Mouse (Mus musculus) skeletal muscle tissue, adult 2 months (tissue): Measurements from ENCODE around the gene Upk3b.

Experiments used
- DNase-seq: peaks from one replicate; pipeline ENCODE4 v3.0.0-alpha.2; 2012; ENCODE audit warnings: low read depth, low spot score

Gene Upk3b

GRCm38 (mm10) chr5:136038258-136039214 is at the start of gene Upk3b:
TSS of gene Upk3b (plus strand) at chr5:136038496.
- no peak for DNase-seq

- DNase-seq: no peak
These were observed 47.7 kb upstream of the Upk3b start for GRCm38 (mm10) chr5:135990601-135991000.

DNA sequence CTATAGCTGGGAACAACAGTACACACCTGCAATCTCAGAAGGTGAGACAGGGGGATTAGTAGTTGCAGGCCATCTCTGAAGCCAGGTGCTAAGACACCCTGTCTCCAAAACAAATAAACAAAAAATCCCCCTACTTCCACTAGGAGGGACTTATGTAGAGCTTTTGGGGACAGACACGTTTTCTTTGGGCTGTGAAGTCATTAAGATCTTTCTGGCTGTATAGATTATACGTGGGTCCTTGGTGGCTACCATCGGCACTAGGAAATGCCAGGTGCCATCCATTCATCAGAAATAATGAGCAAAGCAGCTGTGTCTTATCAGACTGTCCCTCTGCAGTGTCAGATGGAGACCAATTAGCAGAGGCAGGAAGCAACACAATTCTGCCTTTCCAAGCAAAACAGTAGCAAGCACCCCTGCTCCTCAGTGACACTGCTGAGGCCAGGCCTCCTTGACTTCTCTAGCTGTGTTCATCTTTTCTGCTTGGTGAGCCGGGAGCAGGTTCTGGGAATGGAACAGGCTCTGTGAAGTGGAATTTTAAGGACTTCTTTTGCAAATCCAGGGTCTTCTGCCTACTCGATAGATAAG is 44.8 kb upstream of the Upk3b start:
- DNase-seq: no peak

GRCm38 (mm10) chr5:135994335-135994724 is 44.0 kb upstream of the Upk3b start:
- DNase-seq: no peak

GRCm38 (mm10) chr5:135994725-135995687 is 43.3 kb upstream of the Upk3b start, which contains the start of gene Dtx2:
TSS of gene Dtx2 (plus strand) at chr5:135994800.
- peak; percentile 85 for DNase-seq

DNA sequence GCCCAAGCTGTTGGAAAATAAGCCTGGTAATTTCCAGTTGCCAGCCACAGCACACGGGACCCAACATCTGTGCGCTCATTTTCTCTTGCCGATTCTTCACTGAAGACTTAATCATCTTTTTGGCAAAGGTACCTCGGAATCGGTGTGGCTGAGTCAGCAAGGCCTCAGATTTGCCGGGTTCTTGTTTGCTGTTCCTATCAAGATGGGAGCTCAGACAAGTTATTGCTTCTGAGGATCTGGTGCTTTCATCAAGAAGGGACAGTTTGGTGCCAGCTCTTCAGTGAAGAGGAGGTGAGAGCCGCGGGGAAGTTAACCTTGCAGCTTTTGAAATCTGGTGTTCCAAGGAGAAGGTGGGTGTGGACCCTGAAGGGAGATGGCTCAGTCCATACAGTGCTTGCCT is 42.1 kb upstream of the Upk3b start:
- DNase-seq: no peak

- DNase-seq: no peak
These were observed 37.1 kb upstream of the Upk3b start for GRCm38 (mm10) chr5:136001222-136001621.

- no peak for DNase-seq
These were observed 36.0 kb upstream of the Upk3b start for GRCm38 (mm10) chr5:136002325-136002724.

- no peak for DNase-seq
These were observed 35.5 kb upstream of the Upk3b start for GRCm38 (mm10) chr5:136002751-136003151.

DNA sequence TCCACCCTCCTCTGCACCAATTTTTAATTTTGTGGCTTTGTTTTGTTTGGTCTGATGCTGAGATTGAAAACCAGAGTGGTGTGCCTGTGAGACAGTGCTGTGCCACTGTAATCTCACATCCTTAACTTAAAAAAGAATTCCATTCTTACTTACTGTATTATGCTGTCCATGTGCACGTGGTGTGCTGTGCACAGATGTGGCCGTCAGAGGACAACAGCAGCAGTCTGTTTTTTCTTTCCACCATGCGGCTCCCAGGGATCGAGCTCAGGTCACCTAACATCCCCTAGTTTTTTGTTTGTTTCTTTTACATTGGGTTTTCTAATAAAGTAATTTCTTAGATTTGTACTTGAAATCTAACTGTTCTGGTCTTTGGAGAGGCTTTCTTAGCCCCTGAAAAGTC is 33.8 kb upstream of the Upk3b start:
- no peak for DNase-seq

- DNase-seq: no peak
These were observed 30.6 kb upstream of the Upk3b start for GRCm38 (mm10) chr5:136007745-136008144.

GRCm38 (mm10) chr5:136014877-136015276 is 23.4 kb upstream of the Upk3b start:
- DNase-seq: no peak

DNA sequence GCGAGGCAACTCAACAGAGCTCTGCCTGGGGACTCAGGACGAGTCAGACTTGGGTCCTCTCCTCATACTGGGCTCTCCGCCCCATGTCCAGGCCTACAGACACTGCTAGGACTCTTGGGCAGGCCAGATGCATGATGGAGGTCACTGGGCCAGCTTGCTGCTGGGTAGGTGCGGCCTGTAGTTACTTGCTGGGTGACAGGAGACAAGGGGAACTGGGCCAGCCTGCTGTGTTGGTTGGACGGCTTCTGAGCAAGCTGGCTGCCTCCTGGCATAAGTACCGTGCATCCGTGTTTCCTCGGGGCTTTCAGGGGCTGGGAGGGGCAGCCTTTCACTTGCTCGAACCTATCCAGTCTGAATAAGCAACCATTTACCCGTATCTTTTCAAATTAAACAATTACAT is 22.7 kb upstream of the Upk3b start:
- DNase-seq: no peak

DNA sequence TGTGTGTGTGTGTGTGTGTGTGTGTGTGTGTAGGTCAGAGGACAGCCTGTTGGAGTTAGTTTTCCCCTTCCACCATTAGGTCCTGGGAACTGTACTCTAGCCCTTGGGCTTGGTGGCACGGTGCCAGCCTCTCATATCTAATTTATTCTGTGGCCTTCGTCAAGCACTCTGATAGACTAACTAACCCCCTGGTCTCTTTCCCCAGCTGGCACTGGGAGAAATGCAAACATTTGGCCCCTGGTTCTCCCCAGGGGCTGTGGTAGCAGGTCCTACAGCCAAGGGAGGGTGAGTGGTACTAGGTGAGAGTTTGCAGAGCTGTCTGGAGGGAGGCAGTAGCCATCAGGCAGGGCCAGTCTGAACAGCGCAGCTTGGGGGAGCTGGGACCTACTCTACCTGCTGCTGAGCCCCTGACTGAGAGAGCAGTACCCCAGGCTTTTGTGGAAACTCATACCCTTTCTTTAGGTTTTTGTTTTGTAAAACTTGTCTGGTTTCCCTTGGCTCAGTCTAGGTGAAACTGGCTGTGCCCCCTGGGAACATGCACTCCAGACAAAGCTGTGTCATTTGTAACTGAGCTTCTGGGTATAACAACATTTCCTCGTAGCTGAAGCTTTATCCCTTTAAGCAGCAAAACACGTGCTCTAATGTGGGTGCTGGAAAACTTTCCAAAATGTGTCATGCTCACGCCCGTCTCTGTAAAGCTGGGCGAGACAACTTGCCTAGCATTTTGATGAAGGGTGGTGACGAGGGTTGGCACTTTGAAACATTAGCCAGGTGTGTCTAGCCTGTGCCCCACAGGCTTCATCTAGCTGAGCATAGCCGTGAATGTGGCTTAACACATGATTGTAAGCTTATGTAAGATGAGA is 22.1 kb upstream of the Upk3b start:
- no peak for DNase-seq

- peak; percentile 71 for DNase-seq
These were observed 21.0 kb upstream of the Upk3b start for GRCm38 (mm10) chr5:136017262-136017661.

GRCm38 (mm10) chr5:136018726-136019125 is 19.6 kb upstream of the Upk3b start:
- DNase-seq: no peak

DNA sequence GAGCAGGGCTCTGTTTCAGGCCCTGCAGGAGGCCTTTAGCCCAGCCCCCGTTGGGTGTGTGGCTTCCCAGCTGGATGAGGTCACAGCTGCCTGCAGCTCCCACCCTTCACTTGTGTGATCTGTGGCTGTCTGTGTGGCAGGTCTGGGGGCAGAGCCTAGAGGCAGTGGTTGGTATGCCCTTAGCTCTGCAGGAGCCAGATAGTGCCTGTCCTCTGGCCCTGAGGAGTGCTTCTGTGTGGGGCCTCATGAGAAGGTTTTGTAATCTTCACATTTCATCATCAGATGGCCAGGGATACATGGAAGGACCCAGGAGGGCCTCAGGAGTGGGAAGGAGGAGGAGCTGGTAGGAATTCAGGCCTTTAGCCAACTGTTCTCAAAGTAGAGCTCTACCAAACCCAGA is 18.4 kb upstream of the Upk3b start:
- DNase-seq: peak; percentile 56

DNA sequence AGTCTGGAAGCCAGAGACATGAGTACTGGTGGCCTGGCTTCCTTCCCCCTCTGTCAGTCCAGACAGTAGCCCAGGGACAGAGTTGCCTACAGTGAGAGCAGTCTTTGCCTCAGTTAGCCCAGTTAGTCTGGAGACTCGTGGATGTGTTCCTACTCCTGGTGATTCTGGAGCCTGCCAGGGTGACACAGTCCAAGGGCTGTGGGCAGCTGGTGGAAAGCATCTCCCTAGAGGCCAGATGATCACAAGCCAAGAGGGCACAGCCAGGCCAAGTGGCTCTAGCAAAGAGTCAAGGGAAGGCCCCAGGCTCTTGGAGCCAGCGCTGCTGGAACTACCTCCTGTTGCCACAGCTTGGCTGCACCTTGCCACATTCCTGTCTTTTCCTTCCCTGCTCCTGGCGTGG is 12.6 kb upstream of the Upk3b start:
- DNase-seq: peak; percentile 71

DNA sequence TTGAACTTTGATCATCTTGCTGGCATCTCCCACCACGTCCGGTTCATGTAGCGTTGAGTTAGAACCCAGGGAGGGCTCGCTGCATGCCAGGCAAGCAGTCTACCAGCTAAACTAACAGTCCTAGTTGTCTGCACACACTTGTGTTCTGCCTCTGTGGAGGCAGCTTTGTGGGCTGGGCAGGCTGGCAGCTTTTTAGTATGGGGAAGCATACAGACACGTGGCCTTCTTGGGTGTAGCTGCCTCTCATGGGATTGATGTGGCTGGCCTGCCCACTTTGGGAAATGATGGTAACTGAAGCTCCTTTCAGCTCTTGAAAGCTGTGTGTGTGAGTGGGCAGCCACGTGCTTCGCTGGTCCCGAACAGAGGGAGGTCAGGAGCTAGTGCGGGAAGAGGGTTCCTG is 11.4 kb upstream of the Upk3b start:
- DNase-seq: no peak

GRCm38 (mm10) chr5:136027612-136028311 is 10.5 kb upstream of the Upk3b start:
- DNase-seq: no peak
